Mouse (Mus musculus) adrenal gland, adult (tissue): ENCODE data around the gene Trim17.
A peak's percentile ranks its signal among the peaks of the same experiment; 100 is the strongest.

ENCODE experiments used
- DNase-seq, 2 experiments: peaks; one replicate each; pipeline ENCODE4 v3.0.0; 2022 to 2023; ENCODE audit warnings: low spot score in 1 of 2; ENCODE audit not compliant: inconsistent age in 2 of 2

Trim17 gene

GRCm38 (mm10) chr11:58967346-58967745 lies 12.9 kb downstream of the Trim17 start:
- DNase-seq: peak in 1 of 2 experiments; percentile 67

GRCm38 (mm10) chr11:58968551-58968950 lies 14.1 kb downstream of the Trim17 start:
- DNase-seq: no peak

DNA sequence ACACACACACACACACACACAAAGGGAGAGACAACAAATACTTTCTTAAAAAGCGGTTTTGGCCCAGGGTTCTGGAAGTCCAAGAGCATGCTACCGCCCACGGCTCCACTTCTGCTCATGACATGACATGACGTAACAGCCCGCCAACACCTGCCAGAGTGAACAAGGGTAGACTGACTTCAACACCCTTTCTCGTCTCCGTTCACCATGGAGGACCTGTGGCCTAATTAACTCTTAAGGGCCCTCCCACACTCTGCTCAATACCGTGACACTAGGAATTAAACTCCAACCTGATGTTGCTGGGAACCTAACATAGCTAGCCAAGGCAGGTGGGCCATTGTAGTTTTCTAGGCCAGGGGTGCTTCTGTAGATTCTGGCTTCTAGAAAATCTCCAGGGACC lies 14.5 kb downstream of the Trim17 start:
- DNase-seq: no peak

DNA sequence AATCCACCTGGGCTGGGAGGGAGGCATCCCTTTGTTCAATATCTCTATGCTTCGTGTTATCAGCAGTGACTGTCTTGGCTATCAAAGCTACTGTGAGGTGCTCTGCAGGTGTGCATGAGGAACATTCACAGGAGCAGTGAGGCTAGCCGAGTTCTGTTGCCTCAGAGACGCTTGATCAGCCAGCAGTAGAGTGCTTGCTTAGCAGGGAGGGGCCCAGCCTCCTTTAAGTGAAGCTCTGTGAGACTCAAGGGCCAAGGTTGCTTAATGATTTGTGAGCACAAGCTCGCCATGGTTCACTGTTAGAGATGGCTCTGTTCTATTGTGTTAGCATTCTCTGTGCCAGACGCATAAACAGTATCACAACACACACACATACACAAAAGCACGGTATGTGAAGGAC lies 15.2 kb downstream of the Trim17 start:
- DNase-seq: no peak

GRCm38 (mm10) chr11:58970831-58971530 lies 16.5 kb downstream of the Trim17 start:
- no peak for DNase-seq

DNA sequence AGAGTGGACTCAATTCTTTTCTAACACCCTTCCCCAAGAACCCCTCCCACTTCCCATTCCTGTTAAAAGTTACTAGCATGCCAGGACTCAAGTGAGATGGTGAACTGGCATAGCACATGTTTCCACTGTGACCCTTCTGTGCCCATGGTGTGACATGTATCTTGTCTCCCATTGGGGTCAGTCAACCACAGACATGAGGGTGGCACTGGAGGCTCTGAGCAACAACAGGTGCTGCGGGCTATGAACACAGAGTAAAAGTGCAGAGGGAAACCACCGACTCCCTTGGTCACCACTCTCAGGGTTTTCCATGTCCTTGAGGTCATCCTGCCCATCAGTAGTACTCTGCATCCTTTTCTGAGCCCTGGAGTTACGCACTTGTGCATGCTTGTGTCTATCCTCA lies 17.3 kb downstream of the Trim17 start:
- DNase-seq: no peak

- no peak for DNase-seq
These were observed 19.9 kb downstream of the Trim17 start for GRCm38 (mm10) chr11:58974414-58974813.

GRCm38 (mm10) chr11:58977150-58977549 lies 22.7 kb downstream of the Trim17 start:
- DNase-seq: peak; percentile 46 to 76

DNA sequence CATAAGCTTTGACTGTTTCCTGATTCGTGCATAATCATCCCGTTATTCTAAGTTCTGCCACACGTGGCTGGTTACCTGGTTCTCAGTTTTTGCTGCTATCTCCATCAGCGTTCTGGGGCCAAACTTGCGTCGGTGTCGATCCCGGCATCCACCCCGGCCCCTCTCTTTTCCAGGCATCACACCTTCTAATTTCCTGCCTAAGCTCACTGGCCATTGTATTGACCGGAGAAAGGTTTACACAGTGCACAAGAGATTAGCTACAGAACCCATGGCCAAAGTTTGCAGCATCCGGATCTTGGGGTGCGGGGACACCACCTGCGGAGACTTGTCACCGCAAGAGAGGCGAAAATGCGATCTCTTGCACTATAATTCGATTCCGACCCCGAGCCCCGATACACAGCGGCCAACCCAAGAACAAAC lies 23.1 kb downstream of the Trim17 start:
- no peak for DNase-seq

- peak; percentile 73 to 90 for DNase-seq
These were observed 23.7 kb downstream of the Trim17 start, which contains the start of gene Trim11 for GRCm38 (mm10) chr11:58978027-58978705. Gene Trim11, plus strand, starts transcription at chr11:58978093.

- DNase-seq: peak in 1 of 2 experiments; percentile 78
These were observed 24.2 kb downstream of the Trim17 start for GRCm38 (mm10) chr11:58978706-58979030.

GRCm38 (mm10) chr11:58979183-58979582 lies 24.7 kb downstream of the Trim17 start:
- DNase-seq: no peak

DNA sequence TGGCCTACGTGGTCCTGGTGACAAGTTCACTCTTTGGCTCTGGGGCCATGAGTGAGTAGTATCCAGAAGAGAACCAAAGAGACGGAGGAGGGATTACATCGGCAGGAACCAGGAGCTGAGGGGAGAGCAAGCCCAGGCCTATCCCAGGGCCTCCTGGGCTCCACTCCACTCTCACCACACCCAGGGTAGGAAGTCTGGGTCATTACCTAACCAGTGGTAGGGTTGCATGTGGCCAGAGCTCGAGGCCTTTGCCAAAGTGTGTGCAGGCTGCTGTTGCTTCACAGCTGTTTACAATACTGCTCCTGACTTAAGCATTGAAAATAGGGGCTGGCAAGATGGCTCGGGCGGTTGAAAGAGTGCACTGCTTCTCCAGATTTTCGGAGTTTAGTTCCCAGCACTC lies 25.2 kb downstream of the Trim17 start:
- no peak for DNase-seq

GRCm38 (mm10) chr11:58980381-58980990 lies 26.0 kb downstream of the Trim17 start:
- no peak for DNase-seq

- DNase-seq: peak; percentile 51 to 69
These were observed 27.3 kb downstream of the Trim17 start for GRCm38 (mm10) chr11:58981541-58982447.

DNA sequence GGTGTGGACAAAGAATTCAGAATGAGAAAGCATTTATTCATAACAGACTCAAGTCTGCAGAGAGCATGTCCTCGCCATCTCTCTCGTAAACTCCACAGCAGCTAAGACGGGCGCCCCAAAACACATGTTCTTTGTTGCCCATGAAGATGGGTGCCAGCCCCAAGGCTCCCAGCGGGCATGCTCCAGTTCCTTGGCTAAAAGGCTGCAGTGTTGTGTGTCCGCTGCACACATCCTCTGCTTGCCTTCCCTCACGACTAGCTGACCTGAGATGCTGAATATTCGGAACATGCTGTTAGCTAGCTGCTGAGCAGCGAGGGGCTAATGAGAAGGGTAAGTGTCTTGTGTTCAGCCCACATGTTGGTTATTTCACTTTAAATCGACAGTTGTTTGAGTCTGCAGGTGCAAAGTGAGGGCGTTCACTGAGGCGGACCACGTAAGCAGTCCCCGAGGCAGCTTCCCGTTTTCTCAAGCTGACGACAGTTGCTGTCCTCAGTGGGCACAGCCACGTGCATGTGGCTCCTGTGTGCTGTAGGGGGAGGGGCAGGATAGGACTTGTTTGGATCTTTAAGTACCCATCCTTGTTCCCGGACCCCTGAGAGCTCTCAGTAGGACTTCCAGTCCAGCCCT lies 28.1 kb downstream of the Trim17 start:
- no peak for DNase-seq

DNA sequence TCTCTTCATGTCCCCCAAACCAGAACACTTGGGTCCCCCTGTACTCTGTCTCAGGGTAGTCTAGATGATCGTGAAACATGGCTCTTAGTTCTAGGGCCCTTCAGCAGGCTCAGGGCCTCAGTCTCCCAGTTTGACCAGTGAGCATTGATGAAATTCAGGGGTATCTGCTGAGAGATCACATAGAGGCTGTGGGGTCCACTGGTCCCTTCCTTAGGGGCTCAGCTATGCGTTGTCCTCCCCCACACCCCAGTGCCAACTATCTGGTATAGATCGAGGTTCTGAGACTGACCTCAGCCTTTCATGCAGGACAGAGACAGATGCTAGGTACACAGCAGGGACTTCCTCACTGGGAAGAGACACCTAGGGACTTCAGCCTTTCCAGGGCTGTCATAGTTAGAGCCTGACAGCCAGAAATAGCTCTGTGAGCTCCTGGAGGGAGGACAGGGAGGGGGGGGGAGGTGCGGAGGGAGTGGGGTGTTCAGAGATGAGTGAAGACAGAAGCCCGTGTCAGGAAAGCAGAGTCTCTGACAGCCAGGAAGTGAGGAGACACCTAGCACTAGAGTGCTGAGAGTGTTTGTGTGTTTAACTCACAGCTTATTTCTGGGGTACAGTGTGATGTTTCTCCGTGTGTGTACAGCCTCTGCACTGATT lies 29.3 kb downstream of the Trim17 start:
- DNase-seq: no peak

DNA sequence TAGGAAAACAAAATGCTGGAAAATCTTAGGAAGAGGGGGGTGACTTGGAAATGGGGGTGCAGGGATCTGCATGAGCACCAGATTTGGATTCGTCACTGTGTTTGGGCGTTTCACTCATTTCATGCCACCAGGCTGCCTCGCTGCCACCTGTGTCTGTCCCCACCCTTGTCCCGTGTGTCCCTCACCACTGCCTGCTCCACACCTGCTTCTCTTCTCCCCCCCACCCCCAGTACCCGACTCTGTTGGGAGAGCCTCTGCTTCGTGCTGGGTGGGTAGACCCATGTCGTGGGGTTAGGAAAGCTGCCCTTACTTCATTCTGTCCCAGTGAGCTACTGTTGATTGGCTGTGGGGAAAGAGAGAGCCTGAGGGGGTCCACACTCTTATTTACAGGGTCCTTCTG lies 30.2 kb downstream of the Trim17 start:
- DNase-seq: no peak

GRCm38 (mm10) chr11:58985299-58985917 lies 30.9 kb downstream of the Trim17 start:
- DNase-seq: peak; percentile 61 to 93

GRCm38 (mm10) chr11:58989166-58989565 lies 34.7 kb downstream of the Trim17 start:
- no peak for DNase-seq
